Mouse (Mus musculus) adrenal gland, adult (tissue): ENCODE measurements at regions not wholly inside any gene's neighbourhood (a gene's known extent, or its start where the extent isn't known, plus 50 kb on each side); places are given as distances from the start of the nearest gene placed in this dataset.

Experiments used
- DNase-seq, 2 experiments: peaks; one replicate each; pipeline ENCODE4 v3.0.0; 2022 to 2023; ENCODE audit warnings: low spot score in 1 of 2; ENCODE audit not compliant: inconsistent age in 2 of 2

DNA sequence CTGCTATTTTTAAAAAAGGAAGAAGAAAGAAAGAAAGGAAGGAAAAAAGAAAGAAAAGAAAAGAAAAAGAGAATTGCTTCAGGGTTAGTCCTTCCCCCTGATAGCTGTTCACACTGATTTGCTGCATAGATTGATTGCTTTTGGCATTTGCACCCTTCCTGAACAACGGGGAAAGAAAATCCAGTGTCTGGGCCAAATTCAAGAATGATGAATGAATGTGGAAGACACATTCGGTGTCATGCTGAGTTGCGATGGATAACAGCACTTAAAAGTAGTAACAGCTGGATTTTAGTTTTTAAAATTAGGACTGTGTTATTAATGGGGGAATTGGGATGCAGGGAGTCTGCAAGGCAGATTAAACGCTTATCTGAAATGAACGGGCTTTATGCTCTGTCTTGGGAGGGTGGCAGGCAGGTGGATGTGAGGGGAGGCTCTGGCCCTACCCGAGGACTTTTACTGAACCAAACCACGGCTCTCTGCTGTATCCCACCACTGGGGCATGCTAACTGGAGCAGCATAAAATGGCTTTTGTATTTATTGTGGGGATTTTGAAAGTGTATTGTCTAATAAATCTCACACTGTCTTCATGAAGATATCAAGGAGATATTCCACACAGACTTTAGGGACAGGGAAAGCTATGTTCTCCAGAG lies 114.4 kb downstream of the Lca5 start:
- no peak for DNase-seq

DNA sequence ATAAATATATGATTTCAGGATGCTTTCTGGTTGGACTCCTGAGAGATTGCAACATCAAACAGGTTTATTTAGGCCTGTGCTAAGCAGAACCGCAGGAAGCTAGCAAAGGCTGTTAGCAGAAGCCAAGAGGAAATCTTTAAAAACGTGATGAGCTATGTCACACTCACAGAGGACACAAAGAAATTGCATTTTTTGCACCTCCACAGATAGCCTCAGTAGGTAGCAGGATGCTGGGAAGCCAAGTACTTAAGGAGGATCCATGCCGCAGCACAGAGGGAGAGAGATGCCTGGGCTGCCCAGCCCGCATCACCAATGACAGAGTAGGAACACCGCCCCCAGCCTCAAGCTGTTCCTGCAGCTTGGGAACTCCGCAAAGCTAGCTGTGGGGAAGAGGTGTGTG lies 115.0 kb downstream of the Lca5 start:
- DNase-seq = no peak

DNA sequence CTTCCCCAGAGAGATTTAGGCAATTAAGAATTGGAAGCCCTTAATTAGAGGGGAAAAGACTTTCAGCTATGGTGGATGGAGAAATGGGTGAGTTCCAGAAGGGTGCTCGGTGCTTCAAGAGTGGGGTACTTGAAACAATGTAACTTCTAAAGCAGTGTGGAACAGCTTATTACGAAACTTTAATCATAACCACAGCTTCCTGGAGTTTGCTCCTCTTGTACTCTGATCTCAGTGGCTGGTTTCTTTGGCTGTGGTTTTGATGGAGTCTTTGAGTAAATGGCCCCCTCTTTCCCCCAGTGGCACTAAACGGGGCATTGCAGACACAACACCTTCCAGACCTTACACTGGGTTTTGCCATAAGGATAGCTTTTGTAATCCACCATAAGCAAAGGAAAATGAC lies 116.6 kb downstream of the Lca5 start:
- DNase-seq = no peak

DNA sequence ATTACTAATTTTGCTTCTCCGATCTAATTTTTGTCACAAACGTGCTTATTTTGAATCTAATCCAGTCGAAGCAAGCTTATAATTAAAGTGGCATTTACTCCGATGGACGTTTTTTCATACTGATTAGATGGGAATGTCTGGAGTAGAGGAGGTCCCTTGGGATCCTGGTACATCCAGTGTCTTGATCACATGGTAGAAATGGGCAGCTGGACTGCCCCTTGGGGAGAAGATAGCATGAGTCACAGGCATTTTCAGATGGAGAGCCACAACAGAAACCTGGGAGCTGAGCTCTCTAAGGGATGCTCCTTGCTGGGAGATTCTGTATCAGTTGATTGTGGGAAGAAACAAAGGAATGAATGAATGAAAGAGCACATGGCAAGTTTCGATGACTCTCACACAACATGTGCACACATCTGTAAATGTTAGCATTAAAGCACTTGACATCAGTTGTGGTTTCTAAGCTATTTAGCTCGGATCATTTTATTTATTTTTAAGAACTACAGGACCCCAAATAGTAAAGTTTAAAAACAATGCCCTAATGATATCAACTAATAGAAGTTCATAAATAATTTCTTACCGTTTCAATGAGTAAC lies 117.8 kb downstream of the Lca5 start:
- no peak for DNase-seq

DNA sequence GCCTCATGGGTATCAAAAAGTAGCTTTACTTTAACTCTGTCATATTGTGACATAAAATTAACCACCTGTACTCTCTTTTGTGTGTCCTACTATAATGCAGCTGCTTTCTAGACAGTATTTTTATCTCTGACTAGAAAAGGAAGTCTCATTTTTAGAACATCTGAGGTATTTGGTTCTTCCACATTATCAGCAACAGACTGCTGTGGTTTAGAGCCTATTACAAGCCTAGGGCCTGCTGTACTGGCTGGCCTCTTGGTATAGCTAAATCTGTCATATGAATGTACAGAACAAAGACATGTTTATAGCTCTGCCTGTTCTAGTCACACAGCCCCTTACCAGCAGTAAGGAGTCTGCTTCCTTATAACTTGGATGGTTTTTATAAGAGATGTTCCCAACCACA lies 119.1 kb downstream of the Lca5 start:
- no peak for DNase-seq

DNA sequence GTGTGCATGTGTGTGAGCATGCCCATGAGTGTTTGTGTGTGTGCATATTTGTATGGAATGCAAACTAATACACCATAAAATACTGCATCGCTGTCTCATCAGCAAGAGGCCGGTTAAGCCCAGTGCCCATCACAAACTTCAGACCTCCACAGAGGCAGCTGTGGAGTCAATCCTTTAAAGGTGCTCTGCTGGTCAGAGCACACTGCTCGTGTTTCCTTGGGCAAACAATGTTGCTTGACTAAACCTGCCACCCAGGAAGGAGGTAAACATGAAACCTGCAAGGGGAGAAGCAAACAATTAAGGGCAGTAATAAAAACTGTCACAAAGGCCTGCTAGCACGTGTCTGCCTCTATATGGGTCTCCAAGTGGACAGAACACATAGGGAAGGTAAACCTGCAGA lies 120.1 kb downstream of the Lca5 start:
- DNase-seq = no peak

DNA sequence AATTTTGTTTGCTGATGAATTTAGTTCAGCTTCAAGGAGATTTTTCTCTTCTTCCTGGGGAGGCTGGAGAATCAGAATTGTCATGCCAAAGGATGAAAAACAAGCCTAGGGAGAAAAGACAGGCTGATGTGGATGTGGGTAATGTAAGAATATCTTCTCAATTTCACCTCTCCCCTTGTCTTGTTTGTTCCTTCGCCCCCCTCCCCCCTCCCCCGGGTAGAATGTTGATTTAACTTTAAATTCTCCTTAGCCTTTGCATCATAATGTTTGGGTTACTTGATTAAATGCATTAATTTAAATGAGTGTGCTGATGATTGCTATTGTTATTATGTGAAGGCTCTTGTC lies 124.1 kb downstream of the Lca5 start:
- no peak for DNase-seq

DNA sequence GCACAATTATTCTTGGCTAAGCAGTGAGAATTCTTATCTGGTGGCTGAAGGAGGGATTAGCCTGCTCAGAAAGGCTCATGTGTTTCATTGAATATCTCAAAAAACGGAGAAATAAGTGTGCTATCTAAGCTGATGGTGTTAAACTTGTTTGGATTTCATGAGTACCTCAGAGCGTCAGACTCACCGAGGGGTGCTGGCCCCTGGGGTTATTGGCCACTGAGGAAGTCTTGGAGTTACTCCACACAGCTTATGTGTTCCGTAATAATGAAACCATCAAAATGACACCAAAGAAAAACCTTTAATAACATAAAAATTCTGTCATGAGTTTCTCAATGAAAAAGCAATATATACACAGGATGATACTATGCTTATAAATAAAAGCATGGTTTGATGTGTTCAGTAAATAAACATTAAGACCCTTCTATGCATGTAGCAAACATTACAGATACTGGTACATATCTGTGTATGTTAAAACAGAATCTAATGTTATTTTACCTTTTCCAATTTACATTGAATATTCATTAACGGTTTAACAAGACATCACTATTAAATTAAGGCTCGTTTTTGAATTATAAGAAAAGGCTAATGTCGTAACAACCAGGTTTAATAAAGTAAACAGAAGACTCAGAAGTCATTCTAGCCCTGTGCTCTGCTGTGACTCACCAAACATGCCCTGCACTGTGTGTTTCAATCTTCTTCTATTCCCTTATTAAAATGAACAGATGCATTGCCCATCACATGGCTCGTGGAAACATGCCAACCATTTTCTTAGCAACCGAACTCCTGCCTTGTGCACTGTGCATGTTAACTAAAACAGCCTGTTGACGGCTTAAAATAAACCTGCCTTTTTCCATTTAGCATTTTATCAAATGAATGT lies 124.7 kb downstream of the Lca5 start:
- DNase-seq = peak; percentile 40 to 70

DNA sequence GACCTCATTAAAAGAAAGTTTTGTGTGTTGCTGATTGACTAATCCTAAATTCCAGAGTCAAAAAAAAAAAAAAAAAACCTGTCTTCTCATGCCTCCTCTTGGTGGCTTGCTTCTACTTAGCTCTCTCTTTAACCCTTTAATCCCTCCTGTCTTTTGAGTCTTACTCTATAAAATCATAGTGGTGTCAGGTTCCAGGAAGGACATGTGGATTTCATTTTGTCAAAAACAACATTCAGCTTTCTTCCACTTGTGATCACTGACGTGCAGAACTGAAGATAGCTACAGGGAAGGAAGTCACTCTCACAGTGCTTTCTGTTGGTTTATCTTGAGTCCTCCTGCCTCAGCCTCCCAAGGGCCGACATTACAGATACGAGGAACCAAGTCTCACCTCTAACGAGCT lies 132.2 kb downstream of the Lca5 start:
- no peak for DNase-seq

DNA sequence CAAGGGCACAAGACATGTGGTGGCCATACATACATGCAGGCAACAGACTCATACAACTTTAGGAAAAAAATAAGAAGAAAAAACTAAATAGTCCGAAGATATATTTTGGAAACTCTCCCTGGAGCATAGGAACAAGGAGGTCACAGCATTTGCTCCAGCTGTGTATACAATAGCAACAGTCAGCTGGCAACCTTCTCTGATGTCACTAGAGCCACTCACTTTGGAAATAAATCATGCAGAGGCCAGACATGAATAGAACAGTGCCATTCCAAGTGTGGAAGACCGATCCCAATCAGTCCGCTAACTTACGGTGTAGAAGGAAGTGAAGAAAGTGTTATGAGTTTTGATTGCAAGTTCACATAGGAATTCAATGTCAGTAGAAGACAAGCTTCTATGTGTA lies 132.8 kb downstream of the Lca5 start:
- DNase-seq = no peak

DNA sequence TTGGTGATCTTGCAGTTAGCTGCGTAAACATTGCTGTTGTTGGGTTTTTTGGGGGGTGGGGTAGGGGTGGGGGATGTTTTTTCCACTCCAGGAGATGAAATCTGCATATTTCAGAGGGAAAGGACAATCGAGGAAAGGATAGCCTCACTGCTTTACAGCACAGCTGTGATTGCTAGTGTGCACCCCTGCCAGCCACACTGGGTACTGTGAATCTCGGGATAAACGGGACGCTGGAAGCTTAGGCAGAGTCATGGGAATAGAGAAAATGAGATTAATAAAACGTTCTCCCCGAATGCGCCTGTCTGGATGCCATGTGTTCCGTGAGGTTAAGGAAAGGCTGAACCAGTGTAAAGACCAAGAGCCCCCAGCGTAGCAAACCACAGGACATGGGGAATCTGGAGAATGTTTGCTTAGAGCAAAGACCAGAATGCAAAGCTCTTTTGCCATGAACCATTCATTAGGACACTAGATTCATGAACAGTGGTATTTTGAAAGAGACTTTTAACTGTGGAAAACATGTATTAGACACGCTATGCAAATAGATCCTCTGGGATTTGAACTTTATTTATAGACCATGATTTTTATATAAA lies 133.5 kb downstream of the Lca5 start:
- no peak for DNase-seq

DNA sequence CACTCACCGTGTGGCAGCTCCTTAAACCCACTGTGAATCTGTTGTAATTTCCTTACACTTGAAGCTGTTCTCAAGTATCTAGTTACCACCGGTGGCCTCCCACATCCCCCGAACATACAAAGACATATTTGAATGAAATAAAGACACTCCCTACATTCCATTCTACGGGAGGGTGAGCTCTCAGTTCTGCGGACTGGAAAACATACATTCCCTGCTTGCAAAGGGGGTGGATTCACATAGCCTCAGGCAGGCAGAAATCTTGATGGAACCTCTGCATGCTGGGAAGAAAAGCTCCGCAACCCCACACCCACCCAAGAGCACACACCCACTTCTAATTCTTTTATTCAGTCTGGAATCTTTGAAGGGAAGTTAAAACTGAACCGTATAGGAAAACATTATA lies 136.0 kb downstream of the Lca5 start:
- DNase-seq = no peak

DNA sequence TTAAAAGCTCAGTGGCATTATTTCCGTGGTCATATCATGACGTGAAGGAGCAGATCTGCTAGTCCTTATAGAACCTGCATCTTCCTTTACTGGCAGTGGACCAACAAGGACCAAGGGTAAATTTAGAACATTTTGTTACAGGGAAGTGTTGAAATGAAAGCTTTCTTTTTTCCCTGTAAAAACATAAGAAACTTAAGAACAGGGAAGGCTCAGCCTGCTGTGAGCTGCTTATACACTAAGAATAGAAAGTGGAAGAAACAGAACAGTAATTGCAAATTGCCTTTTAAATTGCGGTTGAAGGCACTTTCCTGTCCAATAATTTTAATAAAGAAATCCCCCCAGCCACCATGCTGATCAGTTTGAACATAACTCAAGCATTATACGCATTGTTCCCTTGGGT lies 140.4 kb downstream of the Lca5 start:
- DNase-seq = no peak

DNA sequence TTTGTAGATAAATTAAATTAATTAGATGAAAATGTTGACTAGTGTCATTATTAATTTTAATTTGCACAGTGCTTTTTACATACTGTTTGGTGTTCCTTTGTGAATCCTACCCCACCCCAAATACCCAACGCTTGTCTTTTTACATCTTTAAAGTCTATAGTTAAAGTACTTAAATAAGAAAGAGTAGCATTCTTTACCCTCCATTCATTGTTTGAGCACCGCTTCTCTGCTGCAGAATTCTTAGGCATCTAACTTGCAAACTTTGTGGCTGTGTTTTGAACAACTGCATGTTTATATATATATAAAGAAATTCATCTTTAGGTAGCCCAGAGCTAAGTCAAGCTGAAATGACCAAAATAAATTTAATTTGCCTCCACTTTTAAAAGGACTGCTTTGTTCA lies 140.9 kb downstream of the Lca5 start:
- DNase-seq = no peak

DNA sequence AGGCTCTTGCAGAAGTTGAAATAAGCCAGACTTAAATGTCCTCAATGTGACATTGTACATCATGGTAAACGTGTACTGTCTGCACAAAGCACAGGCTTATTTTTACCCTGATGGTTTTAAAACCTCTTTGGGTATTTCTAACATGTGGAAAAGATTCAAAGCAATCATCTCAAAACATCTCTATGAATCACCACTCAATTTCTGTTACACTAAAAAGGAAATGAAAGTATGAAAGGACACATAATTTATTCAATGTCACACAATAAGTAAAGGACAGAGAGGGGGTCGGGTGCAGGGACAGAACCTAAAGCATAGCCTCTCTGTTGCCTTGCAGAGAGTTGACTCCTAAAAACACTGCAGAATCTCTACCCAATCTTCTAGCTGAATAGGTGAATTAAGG lies 141.3 kb downstream of the Lca5 start:
- no peak for DNase-seq

DNA sequence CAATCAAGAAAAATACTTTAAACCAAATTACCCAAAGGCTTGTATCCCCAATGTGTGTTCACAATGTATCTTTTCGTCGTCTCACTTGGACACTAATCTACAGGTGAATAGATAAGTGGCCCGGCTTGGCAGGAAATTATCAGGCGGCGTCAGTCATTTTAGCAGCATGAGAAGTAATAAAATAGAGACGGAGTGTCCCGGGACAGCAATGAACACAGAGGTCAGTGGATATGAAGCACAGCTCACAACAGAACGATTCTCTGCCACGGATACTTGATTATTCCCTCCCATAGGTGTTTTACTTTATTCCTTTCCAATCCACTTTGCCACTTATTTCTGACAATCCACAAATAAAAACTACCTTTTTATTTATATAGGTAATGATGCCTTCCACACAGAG lies 145.5 kb downstream of the Lca5 start:
- DNase-seq = no peak

DNA sequence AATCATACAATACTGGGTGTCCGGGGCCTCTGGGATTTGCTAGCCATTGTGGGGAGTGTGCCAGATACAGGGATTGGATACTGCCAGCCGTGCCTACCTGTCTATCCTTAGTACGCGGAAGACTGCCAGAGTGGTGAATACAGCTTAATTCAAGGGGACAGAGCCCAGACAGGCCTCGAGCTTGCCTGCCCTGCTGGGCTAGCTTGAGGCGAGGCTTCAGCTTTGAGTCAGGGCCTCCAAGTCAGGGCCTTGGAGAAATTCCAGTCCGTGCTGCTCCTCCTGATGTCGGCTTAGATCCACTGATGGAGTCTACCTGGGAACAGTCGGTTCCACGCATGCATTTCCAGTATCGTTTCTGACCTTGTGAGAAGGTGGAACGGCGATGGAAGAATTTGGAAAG lies 146.5 kb downstream of the Lca5 start:
- no peak for DNase-seq

DNA sequence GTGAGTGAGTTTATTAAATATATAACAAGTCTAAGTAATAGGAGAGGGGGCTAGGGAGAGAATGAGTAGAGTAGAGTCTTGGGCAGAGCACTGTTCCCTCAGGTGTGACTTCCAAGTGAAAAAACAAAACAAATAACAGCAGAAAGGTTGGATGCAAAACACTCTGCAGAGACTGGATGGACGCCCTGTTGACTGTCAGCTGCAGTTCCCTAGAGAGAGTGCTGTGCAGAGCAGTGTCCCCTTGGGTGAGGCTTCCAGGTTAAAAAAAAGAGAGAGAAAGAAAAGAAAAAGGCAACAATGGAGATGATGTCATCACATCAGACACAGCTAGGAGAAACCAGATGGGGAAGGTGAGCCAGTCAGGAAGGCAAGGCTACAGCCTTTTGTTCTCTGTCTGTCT lies 137.6 kb upstream of the Hmgn3 start:
- no peak for DNase-seq

DNA sequence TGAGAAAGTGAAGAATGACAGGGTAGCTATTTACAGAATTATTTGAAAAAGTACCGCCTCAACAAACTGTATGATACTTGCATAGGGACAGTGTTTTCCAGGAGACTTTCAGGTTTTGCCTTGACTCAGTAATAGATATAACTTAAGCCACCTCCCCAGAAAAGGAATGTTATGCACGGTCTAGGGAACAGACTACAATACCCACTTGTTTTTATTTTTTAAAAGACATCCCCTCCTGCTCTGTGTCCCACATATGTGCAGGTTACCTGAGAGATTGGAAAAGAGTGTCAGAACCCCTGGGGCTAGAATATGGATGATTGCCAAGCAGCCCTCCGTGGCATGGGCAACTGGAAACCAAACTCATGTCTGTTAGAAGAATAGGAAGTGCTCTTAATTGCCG lies 137.2 kb upstream of the Hmgn3 start:
- DNase-seq = no peak

DNA sequence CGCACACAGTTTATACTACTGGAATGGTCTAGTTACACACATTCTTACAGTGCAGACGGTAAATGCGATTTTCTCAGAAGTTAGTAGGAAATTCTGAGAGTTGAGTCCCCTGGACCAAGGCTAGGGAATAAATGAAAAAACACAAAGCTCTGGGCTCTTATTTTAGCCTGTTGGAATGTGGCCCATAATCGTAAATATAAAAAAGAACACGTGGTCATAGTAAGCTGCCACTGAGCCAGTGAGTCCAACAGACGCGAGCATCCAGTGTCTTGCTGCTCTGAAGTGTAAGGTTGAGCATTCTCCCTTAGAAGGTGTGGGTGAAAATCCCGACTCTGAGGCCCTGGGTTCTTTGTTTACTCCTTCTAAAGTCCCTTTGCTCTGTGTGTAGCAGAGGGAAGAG lies 136.8 kb upstream of the Hmgn3 start:
- no peak for DNase-seq

DNA sequence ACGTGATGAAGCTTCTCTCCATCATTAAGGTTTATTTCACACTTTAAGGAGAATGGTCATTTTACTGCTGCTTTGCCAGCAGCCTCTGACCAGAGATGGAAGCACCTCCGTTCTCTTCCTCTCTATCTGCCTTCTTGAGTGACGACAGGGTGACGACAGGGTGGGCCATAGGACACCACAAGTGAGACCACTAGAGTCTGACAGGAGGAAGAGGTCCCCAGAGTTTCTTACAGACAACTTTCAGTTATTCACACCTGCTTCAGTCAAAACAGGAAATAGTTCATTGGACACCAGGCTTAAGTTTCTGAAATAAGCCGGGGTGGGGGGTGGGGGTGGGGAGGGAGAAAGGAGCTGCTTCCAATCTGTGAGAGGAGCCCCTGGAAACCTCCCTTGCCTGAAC lies 131.3 kb upstream of the Hmgn3 start:
- DNase-seq = no peak

DNA sequence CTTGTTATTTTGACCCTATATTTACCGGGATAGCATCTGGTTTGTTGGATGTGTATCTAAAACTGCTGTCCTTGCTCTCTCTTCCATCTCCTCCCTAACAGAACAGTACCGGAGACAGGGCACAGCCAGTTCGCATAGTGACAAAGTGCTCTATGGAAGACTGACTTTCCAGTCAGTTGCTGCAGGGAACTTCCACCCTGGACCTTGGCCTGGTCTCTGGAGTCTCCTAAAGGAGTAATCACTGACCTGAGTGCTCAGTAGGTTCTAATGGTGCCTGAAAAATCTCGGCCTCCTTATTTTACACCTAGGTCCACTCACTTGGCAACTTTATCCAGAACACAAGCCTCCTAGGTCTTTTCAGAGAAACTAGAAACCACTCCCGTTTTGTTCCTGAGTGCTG lies 130.9 kb upstream of the Hmgn3 start:
- DNase-seq = no peak
